Mouse (Mus musculus): ENCODE measurements around the gene Fam189a1.

- TF ChIP-seq POLR2A (IDR thresholded peaks at IDR 0.05; ENCODE audit: borderline replicate concordance, insufficient read depth, low read length) (no peak), CTCF (IDR thresholded peaks at IDR 0.05; ENCODE audit: borderline replicate concordance, insufficient read depth, low read depth, low read length) (no peak)
Observed at GRCm38 (mm10) chr7:64743610-64744009, 412.8 kb downstream of the Fam189a1 start.
